Mouse (Mus musculus) stomach, postnatal 0 days (tissue): ENCODE measurements around the gene Ppip5k1.

Experiments used
- CTCF ChIP-seq: IDR thresholded peaks from 2 replicates; pipeline ENCODE4 v1.5.1; 2016; ENCODE audit warnings: antibody characterized with exemption, low read depth, mild to moderate bottlenecking, moderate library complexity
- EP300 ChIP-seq: optimal IDR thresholded peaks from 2 replicates; pipeline ENCODE3; 2016; ENCODE audit warnings: antibody characterized with exemption

DNA sequence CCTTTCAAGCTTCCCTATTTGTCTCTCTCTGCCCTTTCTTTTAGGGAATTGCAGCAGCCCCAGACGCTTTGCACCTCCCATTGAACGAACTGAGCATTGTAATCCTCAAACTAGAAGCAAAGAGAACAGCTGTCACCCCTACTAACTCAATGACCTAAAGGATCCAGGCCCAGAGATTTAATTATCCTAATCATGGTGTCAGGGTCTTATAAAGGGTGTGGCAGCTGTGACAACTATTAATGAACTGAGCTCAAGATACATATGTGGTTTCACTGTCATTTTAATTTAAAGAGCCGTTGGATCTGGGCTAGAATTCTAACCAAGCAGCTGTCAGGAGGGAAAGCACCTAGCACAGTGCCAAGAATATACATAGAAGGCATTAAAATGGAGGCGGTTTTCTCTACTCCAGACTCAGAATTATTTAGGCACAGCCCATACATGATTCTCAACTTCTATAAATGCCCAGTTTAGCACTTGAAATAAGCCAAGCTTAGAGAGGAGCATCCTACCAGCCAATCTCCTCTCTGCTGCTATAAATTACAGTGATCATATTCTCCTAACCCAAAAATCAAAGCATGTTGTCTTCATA is 83.2 kb downstream of the Ppip5k1 start:
- no peak for TF ChIP-seq CTCF
- no peak for TF ChIP-seq EP300
